Mouse (Mus musculus): Measurements from ENCODE around the gene Gdf11.

Gene Gdf11

GRCm38 (mm10) chr10:128891296-128892094, at the start of gene Gdf11:
TSS of gene Gdf11 (minus strand) at chr10:128891718.
- peak; percentile 75 for DNase-seq

GRCm38 (mm10) chr10:128940475-128941061, 49.0 kb upstream of the Gdf11 start:
- DNase-seq: no peak

GRCm38 (mm10) chr10:128938974-128939373, 47.5 kb upstream of the Gdf11 start:
- DNase-seq: no peak

DNA sequence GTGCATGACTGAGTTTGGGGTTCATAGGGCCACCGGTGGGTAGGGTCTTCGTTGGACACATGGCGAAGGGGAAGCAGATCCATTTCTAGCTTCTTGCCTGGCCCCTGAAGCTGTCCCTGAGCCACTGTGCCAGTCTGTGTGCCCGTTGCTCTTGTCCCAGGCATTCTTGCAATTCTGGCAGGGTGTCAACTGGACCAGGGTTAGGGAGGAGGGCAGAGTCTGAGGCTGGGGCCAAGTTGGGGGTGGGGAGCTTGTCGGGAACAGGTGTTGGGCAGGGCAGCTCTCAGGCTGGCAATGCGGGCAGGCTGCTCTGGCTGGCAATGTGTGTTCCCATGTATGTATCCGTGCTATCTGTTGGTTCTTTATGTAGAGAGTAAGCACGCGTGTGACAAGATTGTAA, 46.9 kb upstream of the Gdf11 start:
- no peak for DNase-seq

DNA sequence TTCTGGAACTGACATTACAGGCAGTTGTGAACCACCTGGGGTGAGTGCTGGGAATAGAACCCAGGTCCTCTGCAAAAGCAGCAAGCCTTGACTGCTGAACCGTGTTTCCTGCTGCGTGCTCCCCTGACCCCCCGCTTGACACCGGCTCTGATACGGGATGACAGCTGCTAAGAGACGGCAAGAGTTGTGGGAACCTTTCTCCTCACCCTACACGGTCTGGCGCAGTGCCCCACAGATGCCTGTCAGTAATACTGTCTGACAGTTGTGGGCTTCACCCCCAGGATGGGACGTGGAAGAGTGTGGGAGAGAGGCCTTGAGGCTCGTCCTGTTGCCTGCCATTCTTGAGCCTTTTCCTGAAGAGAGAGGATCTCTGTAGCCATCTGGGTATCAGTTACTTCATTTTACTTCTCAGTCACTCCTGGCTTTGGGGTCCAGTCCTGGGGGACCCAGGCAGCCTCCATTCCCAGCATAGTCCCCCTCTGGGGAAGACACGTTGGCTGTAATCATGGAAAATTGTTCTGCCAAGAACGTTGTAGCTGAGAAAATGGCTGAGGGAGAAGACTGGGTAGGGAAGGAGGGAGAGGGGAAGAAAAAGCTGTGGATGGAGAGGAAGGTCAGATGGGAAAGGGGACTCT, 46.4 kb upstream of the Gdf11 start:
- DNase-seq: no peak

DNA sequence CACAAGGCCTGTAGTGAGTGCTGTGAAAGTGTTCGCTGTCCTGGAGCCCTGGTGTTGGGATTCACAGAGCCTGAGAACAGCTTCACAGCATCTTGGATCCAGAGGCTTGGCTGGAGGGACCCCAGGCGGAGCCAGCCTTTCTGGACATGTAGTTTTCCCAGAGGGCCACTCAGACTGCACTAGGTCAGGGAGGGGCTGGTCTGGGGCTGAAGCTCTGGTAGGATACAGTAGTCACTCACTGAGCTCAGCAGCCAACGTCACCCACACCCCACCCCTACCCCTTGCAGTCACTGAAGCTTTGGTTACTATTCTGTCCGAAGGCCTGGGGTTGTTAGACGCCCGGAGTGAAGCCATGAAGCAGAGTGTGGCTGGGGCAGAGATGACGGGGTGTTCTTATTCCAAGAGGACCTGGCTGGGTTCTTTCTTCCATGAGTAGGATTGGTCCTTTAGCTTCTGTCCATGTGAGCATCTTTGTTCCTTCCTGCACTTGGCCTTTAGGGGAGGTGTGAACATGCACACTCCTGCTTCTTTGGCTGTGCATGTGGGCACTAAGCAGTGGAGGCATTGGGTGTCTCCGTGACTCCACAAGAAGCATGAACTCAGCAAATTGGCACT, 44.4 kb upstream of the Gdf11 start:
- DNase-seq: no peak

- no peak for DNase-seq
Observed at GRCm38 (mm10) chr10:128934997-128935787, 43.7 kb upstream of the Gdf11 start.

- DNase-seq: no peak
Observed at GRCm38 (mm10) chr10:128933976-128934721, 42.6 kb upstream of the Gdf11 start.

- DNase-seq: peak; percentile 41
Observed at GRCm38 (mm10) chr10:128933574-128933973, 42.1 kb upstream of the Gdf11 start, which contains the start of gene Itga7. TSS of gene Itga7 (plus strand) at chr10:128933818.

DNA sequence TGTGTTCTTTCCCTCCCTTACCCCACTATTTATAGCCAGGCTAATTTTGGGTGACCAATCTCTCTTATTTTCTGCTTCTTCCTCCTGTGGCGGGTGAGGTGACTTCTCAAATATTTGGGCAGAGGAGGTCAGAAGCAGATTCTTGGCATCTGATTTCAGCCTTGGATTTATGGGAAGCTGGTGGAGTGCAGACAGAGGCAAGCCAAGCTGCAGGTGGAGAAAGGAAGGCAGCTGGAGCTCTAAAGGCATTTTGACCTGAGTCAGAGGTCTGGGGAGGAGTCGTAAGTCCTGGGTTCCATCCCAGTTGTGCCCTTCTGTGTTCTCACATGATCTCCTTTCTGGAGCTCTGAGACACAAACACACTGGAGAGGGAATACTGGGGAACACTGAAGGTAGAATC, 39.9 kb upstream of the Gdf11 start:
- DNase-seq: no peak

DNA sequence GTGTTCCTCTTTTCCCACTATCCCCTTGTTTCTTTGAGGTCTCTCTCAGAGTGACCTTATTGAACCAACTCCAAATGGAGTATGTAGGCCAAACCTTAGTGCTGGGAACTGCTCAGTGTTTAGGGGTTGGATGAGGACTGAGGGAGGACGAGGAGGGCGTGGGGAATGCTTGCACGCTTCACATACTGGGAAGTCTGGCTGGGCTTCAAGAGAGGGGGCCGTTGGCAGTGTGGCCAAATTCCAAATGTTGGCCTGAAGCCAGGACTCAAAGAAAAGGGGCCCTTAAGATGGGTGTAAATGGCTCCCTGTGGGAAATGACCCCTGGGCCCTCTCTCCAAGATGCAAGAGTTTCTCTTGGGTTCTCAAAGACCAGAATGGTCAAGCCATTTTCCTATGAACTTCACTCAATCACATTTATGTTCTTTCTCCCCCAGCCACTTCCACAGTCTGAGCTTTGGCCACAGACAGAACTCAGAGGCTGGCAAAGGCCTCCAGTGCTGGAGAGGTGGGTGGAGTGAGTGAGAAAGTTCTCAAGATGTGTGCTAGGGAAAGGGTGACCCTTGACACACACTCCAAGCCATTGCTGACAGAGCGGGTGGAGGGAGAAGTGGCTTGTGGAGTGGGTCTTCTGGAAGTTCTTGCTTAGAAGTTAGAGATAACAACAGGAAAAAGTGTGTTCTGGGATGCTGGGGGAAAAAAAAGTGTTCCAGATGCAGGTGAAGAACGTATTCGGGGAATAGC, 38.3 kb upstream of the Gdf11 start:
- peak; percentile 54 for DNase-seq

DNA sequence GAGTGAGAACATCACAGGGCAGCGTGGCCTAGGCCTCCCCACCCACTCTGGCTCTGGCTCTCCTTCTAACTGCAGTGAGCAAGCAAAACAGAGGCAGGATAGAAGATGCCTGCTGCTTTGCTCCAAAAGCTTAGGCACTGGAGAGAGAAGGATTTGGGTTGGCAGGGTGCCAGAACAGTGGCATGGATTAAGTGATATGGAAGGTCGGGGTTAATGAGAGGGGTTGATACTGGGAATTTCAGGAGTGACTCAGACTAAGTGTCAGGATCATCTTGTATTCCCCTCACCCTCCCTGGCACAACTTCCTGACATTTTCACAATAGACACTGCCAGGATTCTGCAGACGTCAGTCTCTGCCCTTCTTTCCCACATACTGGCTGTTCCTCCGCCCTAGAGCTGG, 36.8 kb upstream of the Gdf11 start:
- no peak for DNase-seq

DNA sequence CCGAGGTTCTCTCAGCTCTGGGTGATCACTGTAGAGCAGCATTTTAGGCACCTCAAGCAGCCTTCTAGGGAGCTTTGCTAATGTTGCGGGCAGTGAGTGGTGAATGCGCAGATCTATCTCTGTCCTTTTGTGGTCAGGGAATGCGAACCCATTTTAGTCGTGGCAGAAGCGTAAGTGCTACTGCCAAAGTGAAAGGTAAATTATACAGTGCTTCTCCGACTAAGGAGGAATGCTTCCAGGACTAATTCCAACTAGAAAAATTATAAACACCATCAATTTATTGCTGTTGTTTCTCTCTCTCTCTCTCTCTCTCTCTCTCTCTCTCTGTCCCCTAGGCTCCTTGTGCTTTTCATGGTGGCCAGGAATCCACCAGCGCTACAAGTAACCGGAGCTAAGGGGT, 32.4 kb upstream of the Gdf11 start, which contains the start of gene Bloc1s1:
Gene Bloc1s1 (minus strand): TSS at position 101 of the 400 bp plus-strand sequence.
- DNase-seq: no peak

- peak; percentile 92 for DNase-seq
Observed at GRCm38 (mm10) chr10:128923013-128923691, 31.6 kb upstream of the Gdf11 start.

DNA sequence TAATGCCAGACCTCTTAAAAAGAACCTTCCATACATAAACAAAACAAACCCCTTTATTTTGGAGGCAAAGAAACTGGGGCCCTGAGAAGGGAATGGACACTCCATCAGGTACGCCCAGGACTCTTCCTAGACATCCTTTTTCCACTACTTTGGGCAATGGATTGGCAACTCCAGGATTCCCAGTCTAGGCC, 31.2 kb upstream of the Gdf11 start, which contains the start of gene Rdh5:
Gene Rdh5 (minus strand): TSS at position 67 of the 191 bp plus-strand sequence.
- DNase-seq: no peak

DNA sequence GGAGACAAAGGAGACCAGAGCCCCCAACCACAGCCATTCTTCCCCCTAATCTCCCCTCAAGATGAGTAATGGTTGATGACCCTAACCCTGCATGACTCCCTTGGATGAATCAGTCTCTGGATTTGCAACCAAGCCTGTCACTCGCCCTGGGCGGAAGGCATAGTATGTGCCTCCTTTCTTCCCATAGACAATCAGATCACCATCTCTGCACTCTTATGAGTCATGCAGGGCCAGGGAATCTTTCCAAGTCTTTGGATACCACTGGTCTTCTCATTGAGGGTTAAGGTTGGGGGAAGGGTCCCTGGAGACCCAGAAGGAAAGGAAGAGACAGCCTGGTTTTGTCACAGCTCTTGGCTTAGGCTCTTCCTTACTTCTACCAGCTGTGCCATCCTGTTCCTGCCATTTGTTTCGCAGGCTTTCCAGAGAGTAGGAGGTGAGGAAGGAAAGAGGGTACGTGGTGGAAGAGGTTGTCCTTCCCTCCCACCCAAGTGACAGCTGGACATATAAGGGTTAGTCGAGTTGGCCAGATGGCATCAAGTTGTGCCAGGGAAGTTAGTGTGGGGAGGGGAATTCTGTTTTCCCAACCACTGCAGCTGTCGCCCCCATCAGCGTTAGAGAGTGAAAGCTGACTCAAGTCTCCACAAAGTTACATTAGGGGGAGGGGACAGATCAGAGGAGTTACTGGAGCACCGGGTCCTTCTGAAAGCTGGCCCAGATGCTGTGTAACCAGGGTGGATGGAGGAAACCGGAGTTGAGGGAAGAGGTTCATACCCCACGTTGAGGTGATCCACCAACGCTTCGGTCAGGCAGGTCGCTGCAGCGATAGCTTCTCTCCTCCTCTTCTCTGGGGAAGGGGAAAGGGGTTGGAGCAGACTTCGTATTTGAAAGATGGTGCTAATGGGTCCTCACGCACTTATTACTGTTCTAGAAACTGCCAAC, 30.6 kb upstream of the Gdf11 start:
- no peak for DNase-seq

DNA sequence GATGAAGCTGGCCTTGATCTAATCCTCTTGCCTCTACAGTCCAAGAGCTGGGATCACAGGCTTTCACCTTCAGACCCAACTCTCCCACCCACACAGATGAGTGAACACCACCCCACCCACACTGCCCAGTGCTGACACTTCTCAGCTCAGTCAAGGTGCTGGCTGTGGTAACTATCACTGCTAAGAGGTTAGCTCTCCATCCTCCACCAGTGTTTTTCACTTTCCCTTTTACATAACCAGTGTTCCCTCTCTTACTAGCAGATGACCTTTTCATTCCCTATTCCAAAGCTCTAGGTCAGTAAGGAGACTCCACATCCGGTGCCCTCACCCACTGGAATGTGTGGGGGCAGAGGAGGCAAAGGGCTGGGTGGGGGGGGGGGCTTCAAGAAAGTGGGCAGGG, 29.7 kb upstream of the Gdf11 start:
- no peak for DNase-seq

- no peak for DNase-seq
Observed at GRCm38 (mm10) chr10:128920736-128921161, 29.2 kb upstream of the Gdf11 start.

DNA sequence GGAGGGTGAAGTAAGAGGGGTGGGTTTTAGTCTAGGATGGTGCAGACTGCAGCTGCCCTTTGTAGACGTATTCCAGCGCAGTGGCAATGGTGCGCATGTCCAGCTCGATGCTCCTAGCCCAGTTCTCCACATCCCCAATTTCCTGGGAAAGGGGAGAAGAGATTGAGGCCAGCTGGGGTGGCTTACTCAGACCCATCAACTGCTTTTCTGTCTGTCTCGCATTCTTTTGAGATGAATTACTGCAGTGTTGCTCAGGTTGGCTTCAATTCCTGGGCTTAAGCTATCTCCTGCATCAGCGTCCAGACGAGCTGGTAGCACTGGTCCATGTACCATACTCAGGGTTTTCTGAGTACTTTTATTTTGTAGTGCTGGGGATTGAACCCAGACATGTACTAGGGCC, 28.4 kb upstream of the Gdf11 start:
- DNase-seq: no peak

GRCm38 (mm10) chr10:128919203-128919631, 27.7 kb upstream of the Gdf11 start:
- no peak for DNase-seq

Measured in right cerebral cortex, postnatal 4 days (tissue).